Mouse (Mus musculus): Measurements from ENCODE around the gene Atp5g2.
A peak's percentile ranks its signal among the peaks of the same experiment; 100 is the strongest.
"Not testable (repeated sequence)": the region's sequence is repeated elsewhere in the genome, so short reads cannot be mapped to it uniquely, and the experiment has no call there.

The Atp5g2 gene

GRCm38 (mm10) chr15:102669571-102669970 lies 2.6 kb downstream of the Atp5g2 start:
- DNase-seq (ENCODE audit: low read depth, low spot score): no peak

- DNase-seq (ENCODE audit: low read depth, low spot score): peak; percentile 12
Measured at GRCm38 (mm10) chr15:102665494-102665893, 6.7 kb downstream of the Atp5g2 start.

DNA sequence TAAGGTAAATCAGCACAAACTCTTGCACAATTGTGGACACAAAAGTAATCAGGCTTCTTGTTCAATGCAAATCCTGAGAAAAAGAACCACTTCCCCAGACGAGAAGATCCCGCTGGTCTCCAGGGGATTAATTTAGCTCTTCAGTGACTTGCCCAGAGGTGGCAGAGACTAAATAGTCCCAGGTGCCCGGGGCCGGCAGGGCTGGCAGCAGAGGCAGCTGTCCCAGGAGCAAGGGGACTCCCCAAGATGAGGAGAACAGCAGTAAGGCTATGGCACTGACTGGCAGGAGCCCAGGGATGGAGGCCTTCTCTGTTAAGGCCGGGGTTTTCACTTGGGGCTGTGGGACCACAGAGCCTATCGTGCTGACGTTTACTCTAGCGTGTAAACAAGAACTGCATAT lies 8.3 kb downstream of the Atp5g2 start:
- DNase-seq (ENCODE audit: low read depth, low spot score): no peak

- DNase-seq (ENCODE audit: low read depth, low spot score): not testable (repeated sequence)
Measured at GRCm38 (mm10) chr15:102662601-102663000, 9.6 kb downstream of the Atp5g2 start.

DNA sequence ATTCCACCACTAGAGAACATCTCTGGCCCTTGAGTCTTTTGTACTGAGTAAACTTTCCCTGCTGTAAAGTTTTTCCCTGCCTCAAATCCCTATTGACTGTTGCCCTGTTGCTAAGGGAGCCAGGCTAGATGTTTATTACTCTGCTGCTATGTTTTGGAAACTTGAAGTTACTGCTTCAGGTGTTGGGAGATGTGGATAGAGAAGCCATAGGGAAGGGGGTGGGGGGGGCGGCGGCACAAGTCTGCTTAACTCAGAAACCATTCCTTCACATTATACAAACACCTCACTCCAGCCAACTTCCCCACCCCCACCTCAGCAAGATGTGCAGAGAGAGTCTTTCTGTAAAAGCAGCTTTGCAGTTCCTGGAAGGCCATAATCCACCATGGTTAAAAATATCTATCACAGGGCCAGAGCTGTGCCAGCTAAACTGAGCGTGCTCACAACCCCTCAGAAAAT lies 14.2 kb downstream of the Atp5g2 start:
- DNase-seq (ENCODE audit: low read depth, low spot score): no peak

DNA sequence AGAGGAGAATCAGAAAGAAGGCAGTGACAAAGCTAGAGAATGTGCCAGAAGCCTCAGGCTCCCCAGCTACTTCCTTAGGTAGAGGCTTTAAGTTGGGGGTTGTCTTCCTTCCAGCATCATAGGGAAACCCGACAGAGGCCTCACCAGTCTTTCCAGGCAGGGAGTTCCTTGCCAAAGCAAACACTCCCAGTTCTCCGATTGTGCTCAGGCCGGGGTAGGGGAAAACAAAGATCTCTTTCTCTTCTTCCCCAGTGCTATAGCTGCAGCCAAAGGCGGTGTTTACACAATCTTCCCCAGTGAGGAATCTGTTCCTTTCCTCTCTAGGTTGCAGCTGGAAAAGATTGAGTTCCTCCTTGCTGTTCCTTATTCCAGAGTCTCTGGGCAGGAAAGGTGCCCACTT lies 15.5 kb downstream of the Atp5g2 start:
- DNase-seq (ENCODE audit: low read depth, low spot score): no peak

- not testable (repeated sequence) for DNase-seq (ENCODE audit: low read depth, low spot score)
Measured at GRCm38 (mm10) chr15:102651928-102652660, 20.1 kb downstream of the Atp5g2 start.

GRCm38 (mm10) chr15:102651107-102651506 lies 21.0 kb downstream of the Atp5g2 start:
- no peak for DNase-seq (ENCODE audit: low read depth, low spot score)

GRCm38 (mm10) chr15:102635817-102636216 lies 36.3 kb downstream of the Atp5g2 start:
- no peak for DNase-seq (ENCODE audit: low read depth, low spot score)

DNA sequence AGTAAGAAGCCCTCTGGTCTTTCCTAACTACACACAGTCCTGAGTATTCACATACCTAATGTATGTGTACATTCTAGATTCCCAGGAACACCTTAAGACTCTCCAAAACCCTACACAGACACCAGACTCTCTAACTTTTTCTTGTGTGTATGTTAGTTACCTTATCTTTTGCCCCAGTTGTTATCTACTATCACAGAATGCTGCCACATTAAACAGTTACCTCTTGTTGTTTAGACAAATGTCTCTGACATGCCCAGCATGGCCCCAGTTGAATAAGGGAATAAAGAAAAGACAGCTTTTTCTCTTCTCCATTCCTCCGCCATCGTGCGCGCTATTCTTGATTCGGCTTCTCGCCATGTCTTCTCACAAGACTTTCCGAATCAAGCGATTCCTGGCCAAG lies 37.5 kb downstream of the Atp5g2 start:
- no peak for DNase-seq (ENCODE audit: low read depth, low spot score)

- no peak for DNase-seq (ENCODE audit: low read depth, low spot score)
Measured at GRCm38 (mm10) chr15:102625687-102626055, 46.5 kb downstream of the Atp5g2 start.

DNA sequence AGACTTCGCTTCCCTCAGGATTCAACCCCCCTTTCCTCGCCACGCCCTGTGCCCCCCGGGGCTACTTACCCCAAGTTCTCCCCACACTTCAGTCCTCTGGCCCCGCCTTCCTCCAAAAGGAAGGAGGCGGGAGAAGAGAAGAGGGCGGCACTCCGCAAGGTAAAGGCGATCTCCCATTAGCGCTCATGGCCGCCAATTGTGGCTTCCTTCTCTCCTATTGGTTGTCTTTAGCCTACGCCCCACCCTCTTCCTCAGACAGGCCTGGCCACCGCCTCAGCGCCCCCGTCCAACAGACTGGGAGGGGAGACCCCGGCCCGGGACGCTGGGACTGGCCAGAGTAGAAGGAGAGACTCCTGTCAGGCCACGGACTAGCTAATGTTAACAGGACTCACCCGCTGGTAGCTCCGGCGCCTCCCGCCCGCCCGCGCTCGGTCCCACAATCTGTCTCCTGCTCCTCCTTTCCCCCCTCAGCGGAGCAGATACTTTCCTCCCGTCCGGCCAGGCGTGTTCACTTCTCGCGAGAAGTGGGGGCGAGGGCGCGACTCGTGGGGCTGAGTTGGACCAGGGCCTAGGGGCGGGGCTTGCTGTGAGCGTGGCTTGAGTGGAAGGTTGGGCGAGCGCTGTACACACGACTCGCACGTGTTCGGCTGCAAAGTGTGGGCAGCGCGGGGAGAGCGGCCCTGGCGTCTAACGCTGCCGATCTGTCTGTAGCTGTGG lies 47.0 kb downstream of the Atp5g2 start, which contains the start of the genes Gm28047 and Atf7:
TSS of gene Gm28047 (minus strand) at position 98 of the 717 bp plus-strand sequence.
TSS of gene Atf7 (minus strand) at position 495 of the 717 bp plus-strand sequence.
- peak; percentile 97 for DNase-seq (ENCODE audit: low read depth, low spot score)

GRCm38 (mm10) chr15:102624291-102624969 lies 47.7 kb downstream of the Atp5g2 start:
- DNase-seq (ENCODE audit: low read depth, low spot score): peak; percentile 11

- DNase-seq (ENCODE audit: low read depth, low spot score): no peak
Measured at GRCm38 (mm10) chr15:102623121-102623520, 49.0 kb downstream of the Atp5g2 start.

GRCm38 (mm10) chr15:102622536-102622935 lies 49.6 kb downstream of the Atp5g2 start:
- no peak for DNase-seq (ENCODE audit: low read depth, low spot score)

DNA sequence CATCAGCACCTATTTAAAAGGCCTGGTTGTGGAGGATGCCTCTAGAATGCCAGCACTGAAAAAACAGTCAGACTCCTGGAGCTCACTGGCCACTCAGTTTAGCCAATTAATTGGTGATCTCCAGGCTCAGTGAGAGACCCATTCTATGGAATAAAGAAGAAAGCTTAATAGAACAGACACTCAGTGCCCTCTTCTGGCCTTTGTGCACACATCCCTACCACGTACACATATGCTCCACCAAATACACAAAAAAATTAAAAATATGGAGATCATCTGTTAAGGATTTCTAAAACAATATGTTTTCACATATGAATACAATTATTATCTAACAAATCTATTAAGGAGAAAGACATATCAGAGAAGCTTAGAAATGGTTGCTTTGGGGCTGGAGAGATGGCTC lies 51.4 kb downstream of the Atp5g2 start:
- DNase-seq (ENCODE audit: low read depth, low spot score): no peak

GRCm38 (mm10) chr15:102619486-102619885 lies 52.7 kb downstream of the Atp5g2 start:
- DNase-seq (ENCODE audit: low read depth, low spot score): no peak

- DNase-seq (ENCODE audit: low read depth, low spot score): no peak
Measured at GRCm38 (mm10) chr15:102617654-102618053, 54.5 kb downstream of the Atp5g2 start.

DNA sequence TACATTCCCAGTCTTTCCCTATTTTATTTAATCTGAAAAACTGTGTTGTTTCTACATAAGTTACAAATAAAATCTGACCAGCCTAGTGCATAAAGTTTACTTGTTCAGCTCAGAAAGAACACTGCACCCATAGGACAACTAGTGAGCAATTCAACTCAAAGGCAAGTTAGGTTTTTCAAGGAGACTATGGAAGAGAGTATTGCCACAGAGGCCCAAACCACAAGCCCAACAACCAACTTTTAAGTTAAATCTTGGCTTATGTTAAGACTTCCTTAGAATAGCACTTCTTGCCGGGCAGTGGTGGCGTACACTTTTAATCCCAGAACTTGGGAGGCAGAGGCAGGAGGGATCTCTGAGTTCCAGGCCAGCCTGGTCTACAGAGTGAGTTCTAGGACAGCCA lies 56.0 kb downstream of the Atp5g2 start:
- no peak for DNase-seq (ENCODE audit: low read depth, low spot score)

GRCm38 (mm10) chr15:102614224-102614623 lies 57.9 kb downstream of the Atp5g2 start:
- DNase-seq (ENCODE audit: low read depth, low spot score): no peak

- DNase-seq (ENCODE audit: low read depth, low spot score): no peak
Measured at GRCm38 (mm10) chr15:102612966-102613365, 59.2 kb downstream of the Atp5g2 start.
